Mouse (Mus musculus) cerebellum, adult 11-12 months (tissue): ENCODE results near the gene Pxdc1.

Experiments
- DNase-seq: peaks from one replicate; pipeline ENCODE4 v3.0.0; 2022

Gene Pxdc1

DNA sequence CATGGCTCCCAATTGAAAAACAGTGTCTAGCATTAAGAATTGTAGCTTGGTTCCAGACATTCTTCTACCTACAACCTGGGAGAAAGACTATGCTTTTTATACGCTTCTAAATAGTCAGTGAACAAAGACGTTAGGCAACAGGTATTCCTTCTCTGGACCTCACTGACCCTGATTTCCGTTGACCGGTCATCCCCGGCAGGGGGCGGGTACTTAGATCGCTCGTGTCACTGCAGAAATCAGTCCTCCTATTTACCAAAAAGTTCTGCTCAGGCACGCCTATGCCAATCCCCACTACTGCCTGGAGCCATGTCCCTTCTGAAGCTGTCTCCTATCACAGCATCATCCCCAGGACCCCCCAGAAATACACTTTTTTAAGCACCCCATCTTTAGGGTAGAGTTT, at the start of gene Pxdc1:
Gene Pxdc1 (minus strand): TSS at position 96 of the 400 bp plus-strand sequence.
- DNase-seq = no peak

- no peak for DNase-seq
Measured at GRCm38 (mm10) chr13:34700630-34701029, 47.3 kb upstream of the Pxdc1 start.

- no peak for DNase-seq
Measured at GRCm38 (mm10) chr13:34700091-34700490, 46.8 kb upstream of the Pxdc1 start.

DNA sequence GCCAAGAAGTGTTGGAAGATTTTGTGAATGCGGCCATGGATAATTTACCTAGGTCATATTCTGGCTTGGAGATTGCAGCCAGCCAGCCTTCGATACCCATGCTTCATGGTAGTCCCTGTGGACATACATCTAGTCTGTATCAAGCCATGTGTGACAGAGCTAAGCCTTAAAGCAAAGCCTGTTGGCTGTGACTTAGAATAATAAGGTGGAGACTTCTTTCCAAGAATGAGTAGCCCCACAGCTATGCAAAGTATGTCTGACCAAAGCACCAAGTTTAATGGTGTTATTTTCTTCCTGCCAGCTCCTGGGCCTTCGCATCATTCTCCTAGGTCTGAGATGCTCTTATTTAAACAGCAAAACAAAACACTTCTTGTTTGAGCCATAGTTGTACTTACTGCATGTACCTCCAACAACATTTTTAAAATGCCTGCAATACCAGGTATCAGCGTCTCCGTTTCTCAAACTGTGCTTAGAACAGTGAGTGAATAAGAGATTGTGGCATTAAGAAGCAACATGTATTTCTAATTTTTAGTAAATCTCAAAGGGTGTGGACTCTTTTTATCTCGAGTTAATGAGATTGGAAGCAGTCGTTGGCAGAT, 43.5 kb upstream of the Pxdc1 start:
- DNase-seq = no peak

DNA sequence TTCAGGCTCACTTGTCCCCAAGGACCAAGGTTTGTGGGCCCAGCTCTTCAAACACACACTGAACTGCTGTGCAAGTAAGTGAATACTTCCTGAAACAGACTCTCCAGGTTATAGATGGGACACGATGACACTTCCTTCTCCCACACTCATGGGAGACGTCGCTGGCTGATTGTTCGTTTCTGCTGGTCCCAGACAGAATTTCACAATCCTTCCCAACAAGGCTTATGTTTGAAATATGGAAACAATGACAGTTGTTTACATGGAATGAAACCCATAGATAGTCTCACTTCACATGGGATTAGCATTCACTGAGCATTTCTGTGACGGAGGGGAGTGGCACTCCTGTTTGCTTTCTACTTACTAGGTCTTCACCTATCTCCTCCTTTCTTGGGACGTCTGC, 39.8 kb upstream of the Pxdc1 start:
- no peak for DNase-seq

- DNase-seq = no peak
Measured at GRCm38 (mm10) chr13:34691049-34691448, 37.8 kb upstream of the Pxdc1 start.

GRCm38 (mm10) chr13:34685008-34685765, 31.9 kb upstream of the Pxdc1 start:
- DNase-seq = no peak

- DNase-seq = no peak
Measured at GRCm38 (mm10) chr13:34683762-34684488, 30.6 kb upstream of the Pxdc1 start.

DNA sequence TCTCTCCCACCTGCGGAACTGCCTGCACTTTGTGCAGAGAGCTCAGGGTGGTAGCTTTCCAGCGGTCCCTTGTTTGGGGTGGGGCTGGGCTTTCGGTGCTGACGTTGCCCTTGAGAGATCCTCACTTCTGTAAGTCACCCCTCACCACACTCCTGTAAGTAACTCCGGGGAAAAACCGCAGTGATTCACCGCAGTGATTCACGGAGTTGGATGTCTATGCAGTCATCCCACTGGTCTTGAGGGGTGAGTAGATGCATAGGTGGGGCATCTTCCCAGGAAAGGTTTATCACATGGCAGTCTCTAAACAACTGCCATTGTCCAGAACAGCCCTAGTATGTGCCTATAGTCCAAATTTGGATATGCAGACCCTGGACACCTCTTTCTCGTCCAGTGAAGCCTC, 30.0 kb upstream of the Pxdc1 start:
- DNase-seq = no peak

- no peak for DNase-seq
Measured at GRCm38 (mm10) chr13:34676507-34676906, 23.2 kb upstream of the Pxdc1 start.

DNA sequence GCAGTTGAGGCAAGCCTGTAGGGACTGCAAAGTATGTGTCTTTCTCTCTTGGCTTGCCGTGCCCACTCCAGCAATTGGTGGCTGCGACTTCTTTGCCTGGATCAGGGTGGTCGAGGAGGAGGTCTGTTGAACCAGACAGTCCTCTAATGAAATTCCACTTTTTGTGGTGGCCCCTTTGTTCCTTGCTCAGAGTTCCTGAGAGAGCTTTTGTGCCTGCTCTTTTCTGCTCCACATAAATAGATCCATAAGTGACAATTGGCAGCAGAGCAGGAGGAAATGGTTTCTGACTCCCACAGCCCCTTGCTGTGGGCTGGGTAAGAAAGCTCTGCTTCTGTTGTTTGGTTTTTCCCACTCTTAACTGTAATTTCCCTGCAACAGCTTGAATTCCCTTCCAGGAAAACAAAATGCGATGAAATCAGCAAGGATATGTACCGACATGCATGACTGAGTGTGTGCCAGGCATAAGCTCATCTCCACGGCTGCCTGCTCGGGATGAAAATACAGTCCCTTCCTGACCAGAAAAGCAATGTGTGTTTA, 22.6 kb upstream of the Pxdc1 start:
- DNase-seq = no peak

- no peak for DNase-seq
Measured at GRCm38 (mm10) chr13:34673354-34673753, 20.1 kb upstream of the Pxdc1 start.

DNA sequence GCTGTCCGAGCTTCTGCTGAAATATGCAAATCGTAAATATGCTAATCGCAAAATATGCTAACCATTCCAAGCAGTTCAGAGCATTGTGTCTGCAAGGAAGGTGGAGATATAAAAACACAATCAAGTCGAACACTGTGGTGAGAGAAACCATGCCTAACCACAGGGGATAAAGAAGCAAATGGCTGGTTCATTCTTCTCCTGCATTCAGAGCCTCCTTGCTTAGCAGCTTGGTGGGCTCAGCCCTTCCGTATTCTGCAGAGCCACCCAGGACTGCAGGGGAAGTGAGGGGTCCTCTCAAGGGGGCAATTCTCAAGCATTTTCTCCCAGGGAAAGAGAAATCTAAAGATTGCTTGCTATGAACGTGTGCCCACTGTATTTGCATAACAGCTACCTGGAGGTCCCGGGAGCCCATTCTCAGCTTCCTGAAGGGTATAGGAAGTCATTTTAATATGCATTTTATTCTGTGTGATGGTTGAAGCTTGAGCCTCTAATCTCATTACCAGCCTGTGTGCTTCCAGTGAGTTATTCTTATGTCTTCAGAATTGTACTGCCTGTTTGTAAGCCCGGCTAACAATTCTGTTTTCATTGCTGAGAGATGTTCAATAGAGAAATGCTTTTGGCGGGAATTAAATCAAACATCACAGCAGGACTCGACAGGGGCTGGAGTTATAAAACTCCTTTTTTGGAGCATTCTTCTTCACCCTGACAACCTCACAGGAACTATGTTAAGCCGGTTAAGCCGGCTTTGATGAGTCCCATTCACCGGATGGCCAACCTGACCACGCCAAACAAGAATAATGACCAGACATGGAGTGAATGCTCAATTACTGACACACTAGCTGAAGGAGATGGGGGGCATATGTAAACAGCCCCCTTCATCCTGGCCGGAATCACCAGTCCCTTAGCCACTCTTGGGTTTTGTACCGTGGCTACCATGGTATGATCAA, 16.9 kb upstream of the Pxdc1 start:
- DNase-seq = no peak

GRCm38 (mm10) chr13:34667197-34667596, 13.9 kb upstream of the Pxdc1 start:
- DNase-seq = no peak

- DNase-seq = no peak
Measured at GRCm38 (mm10) chr13:34665074-34665473, 11.8 kb upstream of the Pxdc1 start.

DNA sequence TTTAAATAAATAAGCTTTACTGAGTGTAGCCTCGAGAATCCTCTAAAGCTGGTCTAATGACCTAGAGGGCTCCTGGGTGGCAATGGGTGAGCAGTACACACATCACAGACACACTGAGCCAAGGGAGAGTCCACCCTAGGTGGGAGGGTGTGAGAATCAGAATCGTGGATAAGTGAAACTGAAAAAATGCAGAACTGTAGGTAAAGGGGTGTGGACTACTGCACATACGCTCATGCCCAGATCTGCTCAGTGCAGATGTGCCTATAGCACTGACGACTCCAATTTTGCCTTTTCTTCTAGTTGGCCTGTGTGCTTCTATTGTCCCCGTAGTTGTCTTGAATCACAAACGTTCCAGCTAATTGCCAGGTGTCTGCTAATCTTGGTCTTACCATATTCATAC, 10.5 kb upstream of the Pxdc1 start:
- no peak for DNase-seq

DNA sequence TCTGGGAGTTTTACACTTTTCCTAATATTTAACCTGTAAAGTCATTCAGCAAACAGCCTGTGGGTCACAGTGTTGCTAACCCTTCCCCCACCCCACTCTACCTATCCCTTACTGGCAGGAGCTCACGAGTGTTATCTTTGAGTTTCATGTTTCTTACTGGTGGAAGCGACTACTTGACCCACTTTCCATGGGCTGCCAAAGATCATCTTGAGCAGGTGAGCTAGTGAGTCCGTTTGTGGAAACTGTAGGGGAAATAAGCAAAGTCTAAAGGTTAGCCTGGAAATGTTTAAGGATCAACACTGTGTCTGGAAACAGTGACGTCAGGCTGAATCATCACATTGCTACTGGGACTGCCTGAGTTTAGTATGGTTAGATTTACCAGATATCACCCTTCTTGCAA, 6.2 kb upstream of the Pxdc1 start:
- no peak for DNase-seq

GRCm38 (mm10) chr13:34656351-34656750, 3.1 kb upstream of the Pxdc1 start:
- DNase-seq = no peak

DNA sequence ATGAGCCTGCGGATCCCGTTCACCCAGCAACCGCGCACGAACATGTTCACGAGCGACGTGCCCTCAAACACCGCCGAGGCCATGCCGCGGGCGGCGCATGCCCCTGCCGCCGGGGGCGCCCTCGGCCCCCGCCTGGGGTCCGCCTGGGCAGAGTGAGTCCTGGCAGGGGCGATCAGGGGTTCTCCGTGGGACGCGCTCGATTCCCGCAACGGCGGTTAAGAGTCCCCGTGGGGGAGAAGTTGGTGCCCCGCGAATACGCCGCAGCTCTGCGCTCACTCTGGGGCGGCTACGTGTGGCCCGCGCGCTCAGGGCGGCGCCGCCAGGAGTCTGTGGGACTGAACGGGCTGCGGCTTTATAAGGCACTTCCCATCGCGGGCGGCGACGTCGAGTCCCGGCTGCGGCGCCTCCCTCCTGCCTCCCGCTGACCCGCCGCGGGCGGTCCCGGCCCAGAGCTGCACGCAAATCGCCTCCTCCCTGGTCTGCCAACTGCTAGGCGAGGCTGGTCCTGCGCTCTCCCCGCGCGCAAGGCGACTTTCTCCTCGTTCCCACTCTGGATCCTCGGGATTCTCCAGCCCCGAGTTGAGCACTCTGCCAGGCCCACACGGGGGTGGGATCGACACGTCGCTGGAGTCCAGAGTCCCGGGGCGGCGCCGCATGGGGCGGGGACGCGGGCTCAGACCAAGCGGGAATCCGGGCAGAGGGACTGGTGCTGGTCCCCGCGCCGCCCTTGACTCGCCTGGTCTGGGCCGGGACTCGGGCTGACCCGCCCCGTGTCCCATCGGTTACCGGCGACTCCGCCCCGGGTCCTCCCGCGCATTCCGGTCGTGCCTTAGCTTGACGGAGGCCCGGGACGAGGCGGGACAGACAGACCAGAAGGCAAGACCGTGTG, 689 bp downstream of the Pxdc1 start:
- DNase-seq = no peak

- no peak for DNase-seq
Measured at GRCm38 (mm10) chr13:34652016-34652352, 1.3 kb downstream of the Pxdc1 start.

GRCm38 (mm10) chr13:34651474-34651991, 1.8 kb downstream of the Pxdc1 start:
- no peak for DNase-seq
